Mouse (Mus musculus) midbrain, embryonic 12.5 days (tissue): ENCODE measurements around the gene Tcam1. TPM values are rescaled to one million over a fixed set of nuclear protein-coding genes. Genes with fewer than 3 reads are reported as not detected.

Experiments used
- ATAC-seq: fragments of 200-750 bp; cut with Nextera tagmentation; 2 replicates; pipeline ENCODE4 v1.8.0; 2017; ENCODE audit warnings: low read depth, moderate TSS enrichment, moderate library complexity; ENCODE audit not compliant: low FRiP score
- H3K27ac ChIP-seq: fragments of 300-500 bp; sonication (generic); replicated peaks from 2 replicates; pipeline ENCODE4 v1.5.1; 2016; ENCODE audit warnings: mild to moderate bottlenecking
- H3K27me3 ChIP-seq: fragments of 300-500 bp; sonication (generic); 2 replicates; pipeline ENCODE4 v1.6.1; 2016; ENCODE audit warnings: mild to moderate bottlenecking
- H3K36me3 ChIP-seq: fragments of 300-500 bp; sonication (generic); 2 replicates; pipeline ENCODE4 v1.6.1; 2016
- H3K4me1 ChIP-seq: fragments of 300-500 bp; sonication (generic); 2 replicates; pipeline ENCODE4 v1.6.1; 2016
- H3K4me2 ChIP-seq: fragments of 300-500 bp; sonication (generic); replicated peaks from 2 replicates; pipeline ENCODE4 v1.6.1; 2016; ENCODE audit warnings: mild to moderate bottlenecking, moderate library complexity
- H3K4me3 ChIP-seq: fragments of 300-500 bp; sonication (generic); 2 replicates; pipeline ENCODE4 v1.5.1; 2016; ENCODE audit warnings: mild to moderate bottlenecking
- H3K9ac ChIP-seq: fragments of 300-500 bp; sonication (generic); replicated peaks from 2 replicates; pipeline ENCODE4 v1.6.1; 2016; ENCODE audit warnings: mild to moderate bottlenecking, moderate library complexity
- H3K9me3 ChIP-seq: fragments of 300-500 bp; sonication (generic); 2 replicates; pipeline ENCODE4 v1.6.1; 2016; ENCODE audit warnings: mild to moderate bottlenecking
- WGBS: fragments of 180-500 bp; shearing (Covaris S2); methylation state at CpG from one replicate; pipeline ENCODE4 v1.1.7; 2016; 5-methylcytosine and 5-hydroxymethylcytosine counted together
- polyA plus RNA-seq: library from polyadenylated mRNA; unstranded; fragments of >200 nt; fragmentation: Nextera tagmentation; extraction: Ambion mirVana; gene quantifications from 2 replicates; pipeline ENCODE4 v1.2.1, GENCODE M21; 2016

The Tcam1 gene
- polyA plus RNA-seq, 1 experiment from 2014 or later: 0.24 TPM

GRCm38 (mm10) chr11:106328521-106328920, 52.0 kb downstream of the Tcam1 start:
- no peak overlapping the region for H3K4me2 ChIP-seq
- ATAC-seq: no peak
- H3K27ac ChIP-seq: no peak overlapping the region
- no peaks in the 10 kb centered on the region for H3K27me3 ChIP-seq
- H3K9me3 ChIP-seq: no peaks in the 10 kb centered on the region
- 0 out of 2 replicates have a peak, but pooled peaks cover 3% of the 10 kb centered on the region for H3K4me1 ChIP-seq
- no peaks in the 10 kb centered on the region for H3K36me3 ChIP-seq
- H3K4me3 ChIP-seq: no peak overlapping the region
- no peak overlapping the region for H3K9ac ChIP-seq
- 77% methylated on average over 5 of the region's 5 CpGs for WGBS

DNA sequence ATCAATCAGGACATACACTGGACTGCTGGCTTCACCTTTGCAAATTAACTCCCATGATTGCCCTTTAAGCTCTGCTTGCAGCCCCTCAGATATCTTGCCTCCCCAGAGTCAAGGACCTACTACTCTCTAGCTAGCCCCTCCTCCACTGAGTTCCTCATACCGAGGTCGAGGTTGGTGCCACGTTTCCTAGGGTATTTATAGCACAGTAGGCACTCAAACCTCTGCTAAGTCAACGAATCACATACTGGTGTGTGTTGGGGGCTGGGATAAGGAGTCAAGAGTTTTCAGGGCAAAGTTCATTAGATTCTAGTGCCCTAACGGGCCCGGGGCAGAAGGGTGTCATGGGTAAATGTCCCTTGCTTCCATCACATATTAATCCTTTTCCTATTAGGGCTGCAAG, 52.7 kb downstream of the Tcam1 start:
- no peak overlapping the region for H3K9ac ChIP-seq
- H3K27ac ChIP-seq: no peak overlapping the region
- H3K9me3 ChIP-seq: no peaks in the 10 kb centered on the region
- no peak for ATAC-seq
- WGBS: 78% methylated on average over 6 of the region's 6 CpGs
- H3K27me3 ChIP-seq: no peaks in the 10 kb centered on the region
- no peak overlapping the region for H3K4me3 ChIP-seq
- no peaks in the 10 kb centered on the region for H3K36me3 ChIP-seq
- H3K4me2 ChIP-seq: no peak overlapping the region
- 0 out of 2 replicates have a peak, but pooled peaks cover 3% of the 10 kb centered on the region for H3K4me1 ChIP-seq

DNA sequence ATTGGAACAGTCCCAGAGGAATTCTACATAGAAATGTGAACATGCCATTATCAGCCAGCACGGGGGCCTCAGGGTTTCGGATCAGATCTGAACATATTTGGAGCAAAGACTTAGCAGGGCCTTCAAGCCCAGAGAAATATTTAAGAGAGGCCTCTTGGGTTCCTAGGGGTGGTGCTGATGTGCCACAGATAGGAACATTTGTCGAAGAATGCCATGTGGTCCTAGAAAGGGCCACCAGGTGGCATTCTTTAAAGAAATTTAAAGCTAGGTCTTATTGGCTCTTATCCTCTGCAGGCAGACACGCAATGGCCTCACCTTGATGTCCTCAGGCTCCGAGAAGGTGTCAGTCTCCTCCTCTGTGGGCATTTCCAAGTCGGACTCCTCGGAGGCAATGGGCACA, 53.2 kb downstream of the Tcam1 start:
- Histone ChIP-seq H3K4me3 (no peak overlapping the region), H3K36me3 (no peaks in the 10 kb centered on the region), H3K27me3 (no peaks in the 10 kb centered on the region), H3K4me2 (no peak overlapping the region), H3K4me1 (0 out of 2 replicates have a peak, but pooled peaks cover 1% of the 10 kb centered on the region), H3K9ac (no peak overlapping the region), H3K27ac (no peak overlapping the region), H3K9me3 (no peaks in the 10 kb centered on the region)
- WGBS: 72% methylated on average over 7 of the region's 7 CpGs
- ATAC-seq: no peak

GRCm38 (mm10) chr11:106332458-106332857, 56.0 kb downstream of the Tcam1 start:
- WGBS: 77% methylated on average over 4 of the region's 4 CpGs
- ATAC-seq: no peak
- no peak overlapping the region for H3K27ac ChIP-seq
- H3K36me3 ChIP-seq: no peaks in the 10 kb centered on the region
- no peak overlapping the region for H3K9ac ChIP-seq
- no peaks in the 10 kb centered on the region for H3K4me1 ChIP-seq
- no peak overlapping the region for H3K4me2 ChIP-seq
- no peak overlapping the region for H3K4me3 ChIP-seq
- no peaks in the 10 kb centered on the region; the same call in 1 of the 2 replicates for H3K9me3 ChIP-seq
- no peaks in the 10 kb centered on the region for H3K27me3 ChIP-seq

DNA sequence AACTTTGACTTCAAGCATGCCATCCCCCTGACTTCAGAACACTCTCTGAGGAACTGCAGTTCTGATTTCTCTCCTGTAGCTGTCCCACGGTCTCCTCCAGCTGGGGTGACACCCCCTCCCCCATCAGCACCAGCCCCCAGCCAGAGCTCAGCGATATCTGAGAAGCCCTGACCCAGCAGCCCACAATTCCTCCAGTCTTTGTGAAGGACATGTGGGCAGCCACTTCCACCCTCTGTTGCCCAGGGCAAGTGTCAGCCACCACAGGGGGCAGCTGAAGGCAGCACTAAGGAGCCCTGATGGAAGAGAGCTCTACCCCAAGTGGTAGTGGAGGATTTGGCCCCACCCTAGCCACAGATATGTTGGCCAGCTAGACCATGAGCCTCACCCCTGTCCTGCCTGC, 57.6 kb downstream of the Tcam1 start:
- H3K4me2 ChIP-seq: no peak overlapping the region
- no peak overlapping the region for H3K4me3 ChIP-seq
- no peak overlapping the region for H3K9ac ChIP-seq
- H3K27me3 ChIP-seq: no peaks in the 10 kb centered on the region
- no peak for ATAC-seq
- no peak overlapping the region for H3K27ac ChIP-seq
- whole genome bisulfite sequencing: 12% methylated on average over 2 of the region's 2 CpGs
- no peaks in the 10 kb centered on the region; the same call in 1 of the 2 replicates for H3K9me3 ChIP-seq
- H3K36me3 ChIP-seq: no peaks in the 10 kb centered on the region
- H3K4me1 ChIP-seq: peaks cover 5% of the 10 kb centered on the region; the same call in 1 of the 2 replicates

- WGBS: 63% methylated on average over 5 of the region's 5 CpGs
- Histone ChIP-seq H3K36me3 (no peaks in the 10 kb centered on the region), H3K4me2 (no peak overlapping the region), H3K27ac (no peak overlapping the region), H3K4me1 (peaks cover 8% of the 10 kb centered on the region), H3K9ac (no peak overlapping the region), H3K9me3 (no peaks in the 10 kb centered on the region; the same call in 1 of the 2 replicates), H3K27me3 (no peaks in the 10 kb centered on the region), H3K4me3 (no peak overlapping the region)
- ATAC-seq: no peak
These were observed 61.6 kb downstream of the Tcam1 start for GRCm38 (mm10) chr11:106338029-106338428.

Other genes starting within 250 kb of the Tcam1 start
- 122 and 126 TPM in 2 replicates for gene Dcaf7, start 239.8 kb upstream of the Tcam1 start, polyA plus RNA-seq
- gene Taco1, start 210.6 kb upstream of the Tcam1 start, polyA plus RNA-seq: 9.8 and 10.4 TPM in 2 replicates
- 25.4 and 25.8 TPM in 2 replicates for gene Map3k3, start 192.1 kb upstream of the Tcam1 start, polyA plus RNA-seq
- 0.78 TPM in 1 of 2 replicates, not detected in the other for gene Gm10840, start 115.8 kb upstream of the Tcam1 start, polyA plus RNA-seq
- 278 and 309 TPM in 2 replicates for gene Limd2, start 115.8 kb upstream of the Tcam1 start, polyA plus RNA-seq
- gene Strada, start 74.5 kb upstream of the Tcam1 start, polyA plus RNA-seq: 33.6 and 40.9 TPM in 2 replicates
- gene Ccdc47, start 60.3 kb upstream of the Tcam1 start, polyA plus RNA-seq: 79.2 and 85.9 TPM in 2 replicates
- 113 and 120 TPM in 2 replicates for gene Ddx42, start 59.7 kb upstream of the Tcam1 start, polyA plus RNA-seq
- gene Ftsj3, start 20.6 kb upstream of the Tcam1 start, polyA plus RNA-seq: 56.5 and 58.0 TPM in 2 replicates
- 321 and 324 TPM in 2 replicates for gene Psmc5, start 20.5 kb upstream of the Tcam1 start, polyA plus RNA-seq
- 23.9 and 24.1 TPM in 2 replicates for gene Smarcd2, start 3.7 kb upstream of the Tcam1 start, polyA plus RNA-seq
- gene Gh, start 25.2 kb downstream of the Tcam1 start, polyA plus RNA-seq: not detected in 2 replicates
- 0.76 and 1.0 TPM in 2 replicates for gene Cd79b, start 38.1 kb downstream of the Tcam1 start, polyA plus RNA-seq
- not detected in 2 replicates for gene Scn4a, start 76.6 kb downstream of the Tcam1 start, polyA plus RNA-seq
- gene Prr29, start 88.8 kb downstream of the Tcam1 start, polyA plus RNA-seq: not detected in 2 replicates
- 8.7 and 12.5 TPM in 2 replicates for gene Icam2, start 111.4 kb downstream of the Tcam1 start, polyA plus RNA-seq
- gene Ern1, start 211.2 kb downstream of the Tcam1 start, polyA plus RNA-seq: 6.6 and 8.0 TPM in 2 replicates